Mouse (Mus musculus): ENCODE data around the gene Pdzrn3. TPM values are rescaled to one million over a fixed set of nuclear protein-coding genes. Genes with fewer than 3 reads are reported as not detected.

The Pdzrn3 gene
- total RNA-seq, 1 experiment, result 3.8 TPM

GRCm38 (mm10) chr6:101366809-101367602 lies 10.7 kb downstream of the Pdzrn3 start:
- no peaks in the 10 kb centered on the region for H3K4me1 ChIP-seq (ENCODE audit: control insufficient read depth in 2 of 2, insufficient read depth in 2 of 2, low read length in 2 of 2, poor library complexity in 1 of 2)
- no peak overlapping the region for H3K9ac ChIP-seq (ENCODE audit: insufficient read depth, low read depth, low read length, poor library complexity, severe bottlenecking)
- H3K36me3 ChIP-seq (ENCODE audit: control insufficient read depth, insufficient read depth, low read length, poor library complexity, severe bottlenecking), result no peaks in the 10 kb centered on the region
- no peak for TF ChIP-seq ZNF384 (IDR thresholded peaks at IDR 0.05; ENCODE audit: low read depth, low read length)
- TF ChIP-seq ZC3H11A (IDR thresholded peaks at IDR 0.05; ENCODE audit: borderline replicate concordance, low read depth, low read length), result no peak
- no peak for TF ChIP-seq MAFK (IDR thresholded peaks at IDR 0.05; ENCODE audit: insufficient read depth, low read depth, low read length)
- TF ChIP-seq CHD2 (IDR thresholded peaks at IDR 0.05; ENCODE audit: low read depth, low read length), result no peak
- no peak for TF ChIP-seq HCFC1 (IDR thresholded peaks at IDR 0.05; ENCODE audit: borderline replicate concordance, insufficient read depth, low read length)
- H3K27ac ChIP-seq (ENCODE audit: insufficient read depth, low read depth, low read length, poor library complexity, severe bottlenecking), result no peak overlapping the region
- H3K4me3 ChIP-seq (ENCODE audit: insufficient read depth in 1 of 2, low read depth in 1 of 2, low read length in 2 of 2, poor library complexity in 1 of 2, severe bottlenecking in 1 of 2), result no peak overlapping the region
- H3K9me3 ChIP-seq (ENCODE audit: control insufficient read depth, insufficient read depth, low read depth, low read length), result no peaks in the 10 kb centered on the region
- in situ Hi-C loops (cut with MboI; ENCODE audit: low sequenced_read_pairs in 2 of 2, unreplicated experiment in 2 of 2), result no loop called here
- DNase-seq (ENCODE audit: low read depth, low spot score), result no peak

- TF ChIP-seq ZNF384 (IDR thresholded peaks at IDR 0.05; ENCODE audit: low read depth, low read length), result no peak
- no peak for TF ChIP-seq CHD2 (IDR thresholded peaks at IDR 0.05; ENCODE audit: low read depth, low read length)
- no peak for TF ChIP-seq HCFC1 (IDR thresholded peaks at IDR 0.05; ENCODE audit: borderline replicate concordance, insufficient read depth, low read length)
- TF ChIP-seq MAFK (IDR thresholded peaks at IDR 0.05; ENCODE audit: insufficient read depth, low read depth, low read length), result no peak
- TF ChIP-seq ZC3H11A (IDR thresholded peaks at IDR 0.05; ENCODE audit: borderline replicate concordance, low read depth, low read length), result no peak
- Histone ChIP-seq H3K36me3 (ENCODE audit: control insufficient read depth, insufficient read depth, low read length, poor library complexity, severe bottlenecking) (no peaks in the 10 kb centered on the region), H3K4me3 (ENCODE audit: insufficient read depth in 1 of 2, low read depth in 1 of 2, low read length in 2 of 2, poor library complexity in 1 of 2, severe bottlenecking in 1 of 2) (no peak overlapping the region), H3K9ac (ENCODE audit: insufficient read depth, low read depth, low read length, poor library complexity, severe bottlenecking) (no peak overlapping the region), H3K27ac (ENCODE audit: insufficient read depth, low read depth, low read length, poor library complexity, severe bottlenecking) (no peak overlapping the region), H3K9me3 (ENCODE audit: control insufficient read depth, insufficient read depth, low read depth, low read length) (no peaks in the 10 kb centered on the region), H3K4me1 (ENCODE audit: control insufficient read depth in 2 of 2, insufficient read depth in 2 of 2, low read length in 2 of 2, poor library complexity in 1 of 2) (no peaks in the 10 kb centered on the region)
- in situ Hi-C loops (cut with MboI; ENCODE audit: low sequenced_read_pairs in 2 of 2, unreplicated experiment in 2 of 2), result no loop called here
- no peak for DNase-seq (ENCODE audit: low read depth, low spot score)
Observed at GRCm38 (mm10) chr6:101365795-101366194, 11.9 kb downstream of the Pdzrn3 start.

- H3K27ac ChIP-seq (ENCODE audit: insufficient read depth, low read depth, low read length, poor library complexity, severe bottlenecking), result no peak overlapping the region
- no peak for DNase-seq (ENCODE audit: low read depth, low spot score)
- no peaks in the 10 kb centered on the region for H3K4me1 ChIP-seq (ENCODE audit: control insufficient read depth in 2 of 2, insufficient read depth in 2 of 2, low read length in 2 of 2, poor library complexity in 1 of 2)
- no peaks in the 10 kb centered on the region for H3K36me3 ChIP-seq (ENCODE audit: control insufficient read depth, insufficient read depth, low read length, poor library complexity, severe bottlenecking)
- no peaks in the 10 kb centered on the region for H3K9me3 ChIP-seq (ENCODE audit: control insufficient read depth, insufficient read depth, low read depth, low read length)
- H3K4me3 ChIP-seq (ENCODE audit: insufficient read depth in 1 of 2, low read depth in 1 of 2, low read length in 2 of 2, poor library complexity in 1 of 2, severe bottlenecking in 1 of 2), result no peak overlapping the region
- H3K9ac ChIP-seq (ENCODE audit: insufficient read depth, low read depth, low read length, poor library complexity, severe bottlenecking), result no peak overlapping the region
- TF ChIP-seq HCFC1 (IDR thresholded peaks at IDR 0.05; ENCODE audit: borderline replicate concordance, insufficient read depth, low read length) (no peak), ZNF384 (IDR thresholded peaks at IDR 0.05; ENCODE audit: low read depth, low read length) (no peak), ZC3H11A (IDR thresholded peaks at IDR 0.05; ENCODE audit: borderline replicate concordance, low read depth, low read length) (no peak), CHD2 (IDR thresholded peaks at IDR 0.05; ENCODE audit: low read depth, low read length) (no peak), MAFK (IDR thresholded peaks at IDR 0.05; ENCODE audit: insufficient read depth, low read depth, low read length) (no peak)
- in situ Hi-C loops (cut with MboI; ENCODE audit: low sequenced_read_pairs in 2 of 2, unreplicated experiment in 2 of 2), result no loop called here
Observed at GRCm38 (mm10) chr6:101363904-101364303, 13.8 kb downstream of the Pdzrn3 start.

GRCm38 (mm10) chr6:101362728-101363127 lies 15.0 kb downstream of the Pdzrn3 start:
- H3K9ac ChIP-seq (ENCODE audit: insufficient read depth, low read depth, low read length, poor library complexity, severe bottlenecking), result no peak overlapping the region
- DNase-seq (ENCODE audit: low read depth, low spot score), result no peak
- no peaks in the 10 kb centered on the region for H3K4me1 ChIP-seq (ENCODE audit: control insufficient read depth in 2 of 2, insufficient read depth in 2 of 2, low read length in 2 of 2, poor library complexity in 1 of 2)
- no peak overlapping the region for H3K27ac ChIP-seq (ENCODE audit: insufficient read depth, low read depth, low read length, poor library complexity, severe bottlenecking)
- H3K4me3 ChIP-seq (ENCODE audit: insufficient read depth in 1 of 2, low read depth in 1 of 2, low read length in 2 of 2, poor library complexity in 1 of 2, severe bottlenecking in 1 of 2), result no peak overlapping the region
- TF ChIP-seq CHD2 (IDR thresholded peaks at IDR 0.05; ENCODE audit: low read depth, low read length) (no peak), ZNF384 (IDR thresholded peaks at IDR 0.05; ENCODE audit: low read depth, low read length) (no peak), ZC3H11A (IDR thresholded peaks at IDR 0.05; ENCODE audit: borderline replicate concordance, low read depth, low read length) (no peak), MAFK (IDR thresholded peaks at IDR 0.05; ENCODE audit: insufficient read depth, low read depth, low read length) (no peak), HCFC1 (IDR thresholded peaks at IDR 0.05; ENCODE audit: borderline replicate concordance, insufficient read depth, low read length) (no peak)
- in situ Hi-C loops (cut with MboI; ENCODE audit: low sequenced_read_pairs in 2 of 2, unreplicated experiment in 2 of 2), result no loop called here
- no peaks in the 10 kb centered on the region for H3K9me3 ChIP-seq (ENCODE audit: control insufficient read depth, insufficient read depth, low read depth, low read length)
- H3K36me3 ChIP-seq (ENCODE audit: control insufficient read depth, insufficient read depth, low read length, poor library complexity, severe bottlenecking), result no peaks in the 10 kb centered on the region

Data from ES-E14 (cell line).